Mouse (Mus musculus): ENCODE measurements around the gene Kcmf1. TPM values are rescaled to one million over a fixed set of nuclear protein-coding genes. Genes with fewer than 3 reads are reported as not detected.
A peak's percentile ranks its signal among the peaks of the same experiment; 100 is the strongest.

Gene Kcmf1
- 10 to 100 TPM; 57.9 to 64.6 (median 62.4) TPM for total RNA-seq (2022)

GRCm38 (mm10) chr6:72899781-72900681 is at the start of gene Kcmf1:
Gene Kcmf1, minus strand, starts transcription at chr6:72899979.
- peak; percentile 30 to 49 for DNase-seq (ENCODE audit: low spot score in 2 of 2)

GRCm38 (mm10) chr6:72949161-72949756 is 49.5 kb upstream of the Kcmf1 start:
- peak; percentile 83 to 89 for DNase-seq (ENCODE audit: low spot score in 2 of 2)

- no peak for DNase-seq (ENCODE audit: low spot score in 2 of 2)
Observed at GRCm38 (mm10) chr6:72948392-72948791, 48.6 kb upstream of the Kcmf1 start.

GRCm38 (mm10) chr6:72947960-72948359 is 48.2 kb upstream of the Kcmf1 start:
- DNase-seq (ENCODE audit: low spot score in 2 of 2) = no peak

- peak; percentile 32 to 82 for DNase-seq (ENCODE audit: low spot score in 2 of 2)
Observed at GRCm38 (mm10) chr6:72940493-72940892, 40.7 kb upstream of the Kcmf1 start.

GRCm38 (mm10) chr6:72937859-72938258 is 38.1 kb upstream of the Kcmf1 start:
- no peak for DNase-seq (ENCODE audit: low spot score in 2 of 2)

GRCm38 (mm10) chr6:72937430-72937829 is 37.7 kb upstream of the Kcmf1 start:
- no peak for DNase-seq (ENCODE audit: low spot score in 2 of 2)

- DNase-seq (ENCODE audit: low spot score in 2 of 2) = no peak
Observed at GRCm38 (mm10) chr6:72932955-72933354, 33.2 kb upstream of the Kcmf1 start.

- DNase-seq (ENCODE audit: low spot score in 2 of 2) = no peak
Observed at GRCm38 (mm10) chr6:72931533-72931932, 31.8 kb upstream of the Kcmf1 start.

GRCm38 (mm10) chr6:72929795-72930398 is 30.1 kb upstream of the Kcmf1 start:
- DNase-seq (ENCODE audit: low spot score in 2 of 2) = no peak

GRCm38 (mm10) chr6:72926755-72927482 is 27.1 kb upstream of the Kcmf1 start:
- DNase-seq (ENCODE audit: low spot score in 2 of 2) = no peak

GRCm38 (mm10) chr6:72926031-72926430 is 26.3 kb upstream of the Kcmf1 start:
- no peak for DNase-seq (ENCODE audit: low spot score in 2 of 2)

- DNase-seq (ENCODE audit: low spot score in 2 of 2) = no peak
Observed at GRCm38 (mm10) chr6:72923381-72923780, 23.6 kb upstream of the Kcmf1 start.

- DNase-seq (ENCODE audit: low spot score in 2 of 2) = no peak
Observed at GRCm38 (mm10) chr6:72921081-72921480, 21.3 kb upstream of the Kcmf1 start.

GRCm38 (mm10) chr6:72918510-72919033 is 18.8 kb upstream of the Kcmf1 start:
- DNase-seq (ENCODE audit: low spot score in 2 of 2) = no peak

- no peak for DNase-seq (ENCODE audit: low spot score in 2 of 2)
Observed at GRCm38 (mm10) chr6:72916330-72916729, 16.6 kb upstream of the Kcmf1 start.

GRCm38 (mm10) chr6:72914087-72914749 is 14.4 kb upstream of the Kcmf1 start:
- no peak for DNase-seq (ENCODE audit: low spot score in 2 of 2)

GRCm38 (mm10) chr6:72911261-72911660 is 11.5 kb upstream of the Kcmf1 start:
- DNase-seq (ENCODE audit: low spot score in 2 of 2) = no peak

GRCm38 (mm10) chr6:72902254-72902990 is 2.6 kb upstream of the Kcmf1 start:
- DNase-seq (ENCODE audit: low spot score in 2 of 2) = no peak

- DNase-seq (ENCODE audit: low spot score in 2 of 2) = no peak
Observed at GRCm38 (mm10) chr6:72900952-72901351, 1.2 kb upstream of the Kcmf1 start.
